Mouse (Mus musculus) thymus, adult 2 months (tissue): Measurements from ENCODE around the gene Cd55. TPM values are rescaled to one million over a fixed set of nuclear protein-coding genes. Genes with fewer than 3 reads are reported as not detected.

Experiments
- DNase-seq: peaks from one replicate; pipeline ENCODE4 v3.0.0; 2021
- H3K27ac ChIP-seq: fragments of 200-500 bp; 2 replicates; pipeline ENCODE4 v1.5.1; 2012; ENCODE audit warnings: low read length, control low read depth; ENCODE audit not compliant: control insufficient read depth, insufficient read depth
- H3K27me3 ChIP-seq: fragments of 200-500 bp; 2 replicates; pipeline ENCODE4 v1.6.1; 2012; ENCODE audit warnings: mild to moderate bottlenecking, low read length, moderate library complexity, mixed read lengths; ENCODE audit not compliant: control insufficient read depth, insufficient read depth
- H3K36me3 ChIP-seq: fragments of 200-500 bp; 2 replicates; pipeline ENCODE4 v1.6.1; 2012; ENCODE audit warnings: mild to moderate bottlenecking, low read length, moderate library complexity; ENCODE audit not compliant: control insufficient read depth, insufficient read depth
- H3K4me1 ChIP-seq: fragments of 200-500 bp; replicated peaks from 2 replicates; pipeline ENCODE4 v1.6.1; 2012; ENCODE audit warnings: low read length; ENCODE audit not compliant: control insufficient read depth, insufficient read depth
- H3K4me3 ChIP-seq: fragments of 200-500 bp; 2 replicates; pipeline ENCODE4 v1.5.1; 2012; ENCODE audit warnings: mild to moderate bottlenecking, low read length, control low read depth, moderate library complexity; ENCODE audit not compliant: control insufficient read depth, insufficient read depth
- CTCF ChIP-seq: fragments of 200-500 bp; IDR thresholded peaks from 2 replicates; pipeline ENCODE4 v1.5.1; 2012; ENCODE audit warnings: mild to moderate bottlenecking, control low read depth, low read length, moderate library complexity, borderline replicate concordance; ENCODE audit not compliant: control insufficient read depth, poor library complexity, insufficient read depth; ENCODE audit errors: extremely low read depth
- POLR2A ChIP-seq: fragments of 200-500 bp; IDR thresholded peaks from 2 replicates; pipeline ENCODE4 v1.6.1; 2012; ENCODE audit warnings: mild to moderate bottlenecking, low read length, control low read depth, moderate library complexity; ENCODE audit not compliant: control insufficient read depth, poor library complexity, insufficient read depth; ENCODE audit errors: extremely low read depth
- WGBS: fragments of 180-500 bp; shearing (Covaris S2); methylation state at CpG from one replicate; pipeline ENCODE4 v1.1.7; 2018; 5-methylcytosine and 5-hydroxymethylcytosine counted together
- polyA plus RNA-seq: library from polyadenylated mRNA; depleted of rRNA; stranded (reverse); fragments of >200 nt; gene quantifications from 2 replicates; pipeline ENCODE4 v1.2.3, GENCODE M21; 2012; rRNA removed

Gene Cd55
- polyA plus RNA-seq = 3.4 and 3.6 TPM in 2 replicates

- DNase-seq = peak; percentile 89
- H3K36me3 ChIP-seq = no peaks in the 10 kb centered on the region
- H3K27me3 ChIP-seq = no peaks in the 10 kb centered on the region
- H3K4me3 ChIP-seq = peak within 1 kb of the TSS; percentile 41
- WGBS = 1% methylated on average over 45 of the region's 45 CpGs
- TF ChIP-seq CTCF (peak; percentile 97), POLR2A (peak; percentile 38; the same call in 1 of the 2 replicates)
- no peak within 1 kb of the TSS for H3K27ac ChIP-seq
- 0 out of 2 replicates have a peak, but pooled peaks cover 8% of the 10 kb centered on the region for H3K4me1 ChIP-seq
Observed at GRCm38 (mm10) chr1:130462084-130462861, at the start of gene Cd55. Gene Cd55 (minus strand): TSS chr1:130462744.

GRCm38 (mm10) chr1:130511823-130512370 is 49.4 kb upstream of the Cd55 start:
- no peak for TF ChIP-seq CTCF
- TF ChIP-seq POLR2A = no peak
- no peak overlapping the region for H3K4me3 ChIP-seq
- H3K27me3 ChIP-seq = no peaks in the 10 kb centered on the region
- H3K27ac ChIP-seq = no peak overlapping the region
- no peaks in the 10 kb centered on the region for H3K36me3 ChIP-seq
- DNase-seq = no peak
- no peaks in the 10 kb centered on the region for H3K4me1 ChIP-seq
- WGBS = 82% methylated on average over 3 of the region's 3 CpGs

DNA sequence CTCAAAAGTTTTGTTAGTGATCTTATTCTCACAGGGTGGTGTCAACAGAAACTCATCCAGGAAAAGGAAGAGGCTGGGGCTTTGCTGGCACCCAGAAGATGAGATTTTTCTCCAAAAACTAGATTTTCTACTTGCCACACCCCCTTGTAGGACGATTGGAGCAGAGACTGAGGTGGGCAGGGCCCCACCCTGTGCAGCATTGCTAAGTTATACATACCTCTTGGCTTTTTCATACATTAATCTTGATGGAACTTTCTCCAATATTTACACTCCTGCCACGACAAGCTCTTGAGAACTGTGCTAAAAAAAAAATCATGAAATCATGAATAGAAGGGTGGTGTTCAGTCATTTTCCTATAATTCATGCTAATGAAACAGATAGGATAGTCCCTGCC is 46.4 kb upstream of the Cd55 start:
- DNase-seq = no peak
- H3K36me3 ChIP-seq = no peaks in the 10 kb centered on the region
- no peaks in the 10 kb centered on the region for H3K4me1 ChIP-seq
- H3K4me3 ChIP-seq = no peak overlapping the region
- 71% methylated on average over 2 of the region's 2 CpGs for WGBS
- TF ChIP-seq POLR2A (no peak), CTCF (no peak)
- no peaks in the 10 kb centered on the region for H3K27me3 ChIP-seq
- H3K27ac ChIP-seq = no peak overlapping the region

DNA sequence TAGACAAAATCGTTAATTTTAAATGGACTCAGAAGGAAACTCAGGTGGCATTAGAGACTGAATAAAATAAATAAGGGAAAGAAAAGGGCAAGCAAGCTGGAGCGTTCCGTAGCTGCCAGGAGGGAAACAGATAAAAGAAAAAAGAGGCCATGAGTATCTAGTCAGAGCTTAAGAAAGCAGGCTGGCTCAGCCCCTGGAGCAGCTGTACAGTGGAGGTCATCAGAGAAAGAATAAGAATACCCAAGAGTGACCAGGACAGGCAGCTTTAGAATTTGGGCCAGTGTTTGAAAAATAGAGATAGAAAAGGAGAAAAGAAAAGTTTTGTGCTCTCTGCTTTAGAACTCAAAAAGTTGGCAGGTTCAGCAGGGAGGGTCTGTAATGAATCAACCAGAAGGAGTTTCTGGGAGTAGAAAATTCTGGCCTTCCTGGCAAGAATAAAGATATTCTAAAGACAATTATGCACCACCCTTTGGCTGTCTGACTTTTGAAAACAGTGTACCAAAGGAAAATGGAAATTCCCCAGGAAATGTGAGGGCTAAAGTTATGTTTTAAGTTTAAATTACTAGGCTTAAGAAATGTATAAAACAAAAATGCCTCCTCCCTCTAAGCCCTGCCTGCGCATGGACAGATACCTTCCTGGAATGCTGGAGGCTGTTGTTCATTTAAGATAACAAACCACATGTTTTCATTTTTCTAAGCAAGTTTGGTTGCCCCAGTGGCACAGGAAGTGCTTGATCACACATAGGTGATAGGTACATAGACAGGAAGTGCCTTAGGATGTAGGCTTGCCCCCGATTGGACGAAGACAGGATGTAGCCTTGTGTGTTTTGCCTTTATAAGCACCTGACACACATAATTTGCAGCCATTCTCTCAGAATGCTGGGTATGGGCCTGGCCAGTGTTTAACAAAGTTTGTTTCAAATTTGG is 45.7 kb upstream of the Cd55 start:
- no peaks in the 10 kb centered on the region for H3K4me1 ChIP-seq
- TF ChIP-seq CTCF (no peak), POLR2A (no peak)
- no peaks in the 10 kb centered on the region for H3K27me3 ChIP-seq
- no peak overlapping the region for H3K4me3 ChIP-seq
- no peaks in the 10 kb centered on the region for H3K36me3 ChIP-seq
- no peak for DNase-seq
- 80% methylated on average over 6 of the region's 6 CpGs for WGBS
- no peak overlapping the region for H3K27ac ChIP-seq

- H3K27me3 ChIP-seq = no peaks in the 10 kb centered on the region
- H3K4me3 ChIP-seq = no peak overlapping the region
- no peak overlapping the region for H3K27ac ChIP-seq
- no peak for DNase-seq
- WGBS = 97% methylated on average over 2 of the region's 2 CpGs
- TF ChIP-seq CTCF (no peak), POLR2A (no peak)
- H3K36me3 ChIP-seq = no peaks in the 10 kb centered on the region
- H3K4me1 ChIP-seq = no peaks in the 10 kb centered on the region
Observed at GRCm38 (mm10) chr1:130507408-130507807, 44.9 kb upstream of the Cd55 start.

DNA sequence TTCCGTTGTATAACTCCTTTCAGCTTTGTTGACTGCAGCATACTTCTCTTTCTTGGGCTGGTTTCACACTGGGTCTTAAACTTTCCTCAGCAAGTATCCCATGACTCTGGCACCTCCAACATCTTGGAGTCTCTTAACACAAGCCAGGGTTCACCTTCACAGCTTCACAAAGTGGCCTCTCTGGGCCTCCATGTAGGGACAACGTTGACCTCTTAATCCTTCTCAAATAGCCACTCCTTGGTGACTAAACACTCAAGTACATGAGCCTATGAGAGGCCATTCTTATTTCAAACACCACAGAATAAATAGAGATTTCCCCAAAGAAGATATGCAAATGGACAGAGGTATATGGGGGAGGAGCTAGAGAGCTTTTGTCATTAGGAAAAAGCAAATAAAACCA is 37.4 kb upstream of the Cd55 start:
- DNase-seq = no peak
- Histone ChIP-seq H3K4me1 (no peaks in the 10 kb centered on the region), H3K4me3 (no peak overlapping the region), H3K36me3 (no peaks in the 10 kb centered on the region), H3K27ac (no peak overlapping the region), H3K27me3 (no peaks in the 10 kb centered on the region)
- no peak for TF ChIP-seq POLR2A
- no peak for TF ChIP-seq CTCF
- WGBS = 84% methylated on average over 2 of the region's 2 CpGs
